Mouse (Mus musculus) ES-E14 (cell line): ENCODE data around the gene Esr1.

ENCODE experiments used
- CHD2 ChIP-seq: IDR thresholded peaks from 2 replicates; pipeline ENCODE4 v1.6.1; 2014; ENCODE audit warnings: mild to moderate bottlenecking, low read depth, low read length, inconsistent platforms
- HCFC1 ChIP-seq: IDR thresholded peaks from 2 replicates; pipeline ENCODE4 v1.6.1; 2012; ENCODE audit warnings: low read length, inconsistent platforms, borderline replicate concordance; ENCODE audit not compliant: insufficient read depth
- MAFK ChIP-seq: IDR thresholded peaks from 2 replicates; pipeline ENCODE4 v1.6.1; 2014; ENCODE audit warnings: mild to moderate bottlenecking, low read depth, low read length, inconsistent platforms; ENCODE audit not compliant: insufficient read depth
- ZC3H11A ChIP-seq: IDR thresholded peaks from 2 replicates; pipeline ENCODE4 v1.6.1; 2012; ENCODE audit warnings: low read depth, mild to moderate bottlenecking, inconsistent platforms, low read length, borderline replicate concordance

DNA sequence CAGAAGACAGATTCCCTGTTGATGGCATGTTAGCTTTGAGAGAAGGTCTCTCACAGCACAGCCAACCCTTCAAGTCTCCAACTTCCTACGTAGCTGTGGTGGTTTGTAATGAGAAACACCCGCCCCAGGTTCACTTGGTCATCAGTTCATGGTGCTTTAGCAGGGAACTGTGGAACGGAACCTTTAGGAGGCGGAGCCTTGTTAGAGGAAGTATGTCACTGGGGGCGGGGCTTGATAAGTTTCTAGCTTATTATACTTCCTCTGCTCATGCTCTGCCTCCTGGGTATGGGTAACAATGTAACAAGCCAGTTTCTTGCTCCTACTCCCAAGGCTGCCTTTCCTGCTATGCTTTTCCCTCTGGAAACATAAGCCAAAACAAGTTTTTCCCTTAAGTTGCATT lies 434.3 kb downstream of the Esr1 start:
- TF ChIP-seq CHD2 (no peak), MAFK (no peak), ZC3H11A (no peak), HCFC1 (no peak)
